Mouse (Mus musculus) lung, postnatal 0 days (tissue): ENCODE measurements around the gene Ager.

Experiments used
- CTCF ChIP-seq: IDR thresholded peaks from 2 replicates; pipeline ENCODE4 v1.5.1; 2016; ENCODE audit warnings: antibody characterized with exemption, mild to moderate bottlenecking
- EP300 ChIP-seq: IDR thresholded peaks from 2 replicates; pipeline ENCODE4 v1.6.1; 2016; ENCODE audit warnings: antibody characterized with exemption, mild to moderate bottlenecking, control low read depth

GRCm38 (mm10) chr17:34640778-34641601, 43.3 kb downstream of the Ager start:
- TF ChIP-seq CTCF (peak; percentile 54), EP300 (peak; percentile 27; the same call in 1 of the 2 replicates)
